Mouse (Mus musculus) cerebellum, postnatal 14 days (tissue): ENCODE data around the gene Tmprss5.

Source experiments
- DNase-seq, 2 experiments: peaks; one replicate each; pipeline ENCODE4 v3.0.0; 2021; ENCODE audit warnings: mixed read lengths in 2 of 2

Tmprss5 gene

GRCm38 (mm10) chr9:49081107-49081506 is at the start of gene Tmprss5:
TSS of gene Tmprss5 (plus strand) at chr9:49081260.
- DNase-seq: no peak

GRCm38 (mm10) chr9:49034764-49035163 is 46.3 kb upstream of the Tmprss5 start:
- DNase-seq: no peak

GRCm38 (mm10) chr9:49050901-49051300 is 30.2 kb upstream of the Tmprss5 start:
- no peak for DNase-seq

- peak; percentile 79 to 86 for DNase-seq
Observed at GRCm38 (mm10) chr9:49051349-49051748, 29.7 kb upstream of the Tmprss5 start.

- no peak for DNase-seq
Observed at GRCm38 (mm10) chr9:49054028-49054427, 27.0 kb upstream of the Tmprss5 start.

- DNase-seq: peak; percentile 95 to 96
Observed at GRCm38 (mm10) chr9:49055333-49056205, 25.5 kb upstream of the Tmprss5 start, which contains the start of gene Zw10. TSS of gene Zw10 (plus strand) at chr9:49055613.

GRCm38 (mm10) chr9:49076847-49077246 is 4.2 kb upstream of the Tmprss5 start:
- DNase-seq: no peak

- peak; percentile 92 to 94 for DNase-seq
Observed at GRCm38 (mm10) chr9:49081561-49081960, 501 bp downstream of the Tmprss5 start.

- DNase-seq: no peak
Observed at GRCm38 (mm10) chr9:49087317-49087716, 6.3 kb downstream of the Tmprss5 start.

GRCm38 (mm10) chr9:49098871-49099270 is 17.8 kb downstream of the Tmprss5 start:
- no peak for DNase-seq

GRCm38 (mm10) chr9:49102328-49102727 is 21.3 kb downstream of the Tmprss5 start:
- DNase-seq: no peak

- DNase-seq: no peak
Observed at GRCm38 (mm10) chr9:49109101-49109500, 28.0 kb downstream of the Tmprss5 start.

GRCm38 (mm10) chr9:49110476-49111220 is 29.6 kb downstream of the Tmprss5 start:
- no peak for DNase-seq

- no peak for DNase-seq
Observed at GRCm38 (mm10) chr9:49111296-49111695, 30.2 kb downstream of the Tmprss5 start.

- DNase-seq: no peak
Observed at GRCm38 (mm10) chr9:49118271-49118825, 37.3 kb downstream of the Tmprss5 start.

- no peak for DNase-seq
Observed at GRCm38 (mm10) chr9:49119759-49120158, 38.7 kb downstream of the Tmprss5 start.

GRCm38 (mm10) chr9:49125706-49126105 is 44.6 kb downstream of the Tmprss5 start:
- DNase-seq: no peak

GRCm38 (mm10) chr9:49130514-49131010 is 49.5 kb downstream of the Tmprss5 start:
- peak in 1 of 2 experiments; percentile 15 for DNase-seq

GRCm38 (mm10) chr9:49143841-49144240 is 62.8 kb downstream of the Tmprss5 start:
- peak in 1 of 2 experiments; percentile 4 for DNase-seq

- peak; percentile 41 to 45 for DNase-seq
Observed at GRCm38 (mm10) chr9:49145776-49146175, 64.7 kb downstream of the Tmprss5 start.

GRCm38 (mm10) chr9:49147031-49147430 is 66.0 kb downstream of the Tmprss5 start:
- DNase-seq: no peak
